Mouse (Mus musculus): Measurements from ENCODE around the gene Lingo3. TPM values are rescaled to one million over a fixed set of nuclear protein-coding genes. Genes with fewer than 3 reads are reported as not detected.

Lingo3 gene
- polyA plus RNA-seq, 1 experiment from 2014 or later, result not detected

MicroRNA genes within 50 kb of the gene (microRNA counts, 519-probe panel; counts per million panel counts)
- 60.7 counts per million for microRNA mmu-miR-1982

Small RNAs within 50 kb of the gene (microRNA-seq; reads per million reads assigned to microRNA genes)
- gene Mir1982, result 2.2 reads per million

Other genes with a start within 250 kb of the Lingo3 start
- gene Scamp4, start 241.2 kb downstream of the Lingo3 start, polyA plus RNA-seq (2015; fragmentation: Nextera tagmentation; extraction: Ambion mirVana), result 35.3 and 38.3 TPM in 2 replicates
- gene Adat3, start 241.2 kb downstream of the Lingo3 start, polyA plus RNA-seq (2015; fragmentation: Nextera tagmentation; extraction: Ambion mirVana), result 3.2 and 3.7 TPM in 2 replicates
- gene Gm49322, start 238.0 kb downstream of the Lingo3 start, polyA plus RNA-seq (2015; fragmentation: Nextera tagmentation; extraction: Ambion mirVana), result 1.2 and 1.5 TPM in 2 replicates
- 5.0 and 9.8 TPM in 2 replicates for gene Csnk1g2, start 221.2 kb downstream of the Lingo3 start, polyA plus RNA-seq (2015; fragmentation: Nextera tagmentation; extraction: Ambion mirVana)
- 2.8 and 5.1 TPM in 2 replicates for gene Btbd2, start 187.0 kb downstream of the Lingo3 start, polyA plus RNA-seq (2015; fragmentation: Nextera tagmentation; extraction: Ambion mirVana)
- gene Mknk2, start 165.9 kb downstream of the Lingo3 start, polyA plus RNA-seq (2015; fragmentation: Nextera tagmentation; extraction: Ambion mirVana), result 41.5 and 54.4 TPM in 2 replicates
- 26.1 and 27.4 TPM in 2 replicates for gene Mob3a, start 142.1 kb downstream of the Lingo3 start, polyA plus RNA-seq (2015; fragmentation: Nextera tagmentation; extraction: Ambion mirVana)
- gene Izumo4, start 141.9 kb downstream of the Lingo3 start, polyA plus RNA-seq (2015; fragmentation: Nextera tagmentation; extraction: Ambion mirVana), result 9.3 and 10.4 TPM in 2 replicates
- 20.9 and 21.2 TPM in 2 replicates for gene Ap3d1, start 101.8 kb downstream of the Lingo3 start, polyA plus RNA-seq (2015; fragmentation: Nextera tagmentation; extraction: Ambion mirVana)
- 6.0 and 7.5 TPM in 2 replicates for gene Dot1l, start 88.8 kb downstream of the Lingo3 start, polyA plus RNA-seq (2015; fragmentation: Nextera tagmentation; extraction: Ambion mirVana)
- gene Sf3a2, start 45.8 kb downstream of the Lingo3 start, polyA plus RNA-seq (2015; fragmentation: Nextera tagmentation; extraction: Ambion mirVana), result 23.4 and 30.1 TPM in 2 replicates
- gene Plekhj1, start 45.4 kb downstream of the Lingo3 start, polyA plus RNA-seq (2015; fragmentation: Nextera tagmentation; extraction: Ambion mirVana), result 61.4 and 64.7 TPM in 2 replicates
- gene Amh, start 38.8 kb downstream of the Lingo3 start, polyA plus RNA-seq (2015; fragmentation: Nextera tagmentation; extraction: Ambion mirVana), result 0.08 TPM in 1 of 2 replicates, not detected in the other
- gene Jsrp1, start 30.5 kb downstream of the Lingo3 start, polyA plus RNA-seq (2015; fragmentation: Nextera tagmentation; extraction: Ambion mirVana), result 0.54 and 1.2 TPM in 2 replicates
- 1,363 and 1,382 TPM in 2 replicates for gene Oaz1, start 17.4 kb downstream of the Lingo3 start, polyA plus RNA-seq (2015; fragmentation: Nextera tagmentation; extraction: Ambion mirVana)
- 92.5 and 108 TPM in 2 replicates for gene Lsm7, start 11.2 kb upstream of the Lingo3 start, polyA plus RNA-seq (2015; fragmentation: Nextera tagmentation; extraction: Ambion mirVana)
- gene Sppl2b, start 11.2 kb upstream of the Lingo3 start, polyA plus RNA-seq (2015; fragmentation: Nextera tagmentation; extraction: Ambion mirVana), result 60.4 and 65.3 TPM in 2 replicates
- 0.04 TPM in 1 of 2 replicates, not detected in the other for gene Tmprss9, start 27.8 kb upstream of the Lingo3 start, polyA plus RNA-seq (2015; fragmentation: Nextera tagmentation; extraction: Ambion mirVana)
- gene Timm13, start 56.9 kb upstream of the Lingo3 start, polyA plus RNA-seq (2015; fragmentation: Nextera tagmentation; extraction: Ambion mirVana), result 151 and 160 TPM in 2 replicates
- 10.3 TPM in 2 replicates for gene Lmnb2, start 74.2 kb upstream of the Lingo3 start, polyA plus RNA-seq (2015; fragmentation: Nextera tagmentation; extraction: Ambion mirVana)
- 4.0 and 5.0 TPM in 2 replicates for gene Gadd45b, start 86.0 kb upstream of the Lingo3 start, polyA plus RNA-seq (2015; fragmentation: Nextera tagmentation; extraction: Ambion mirVana)
- 0.36 and 0.44 TPM in 2 replicates for gene Gng7, start 170.9 kb upstream of the Lingo3 start, polyA plus RNA-seq (2015; fragmentation: Nextera tagmentation; extraction: Ambion mirVana)
- not detected in 2 replicates for gene Diras1, start 181.6 kb upstream of the Lingo3 start, polyA plus RNA-seq (2015; fragmentation: Nextera tagmentation; extraction: Ambion mirVana)
- gene Slc39a3, start 193.4 kb upstream of the Lingo3 start, polyA plus RNA-seq (2015; fragmentation: Nextera tagmentation; extraction: Ambion mirVana), result 5.5 TPM in 2 replicates
- 55.3 and 57.3 TPM in 2 replicates for gene Sgta, start 216.1 kb upstream of the Lingo3 start, polyA plus RNA-seq (2015; fragmentation: Nextera tagmentation; extraction: Ambion mirVana)
- 15.5 and 16.6 TPM in 2 replicates for gene Thop1, start 226.0 kb upstream of the Lingo3 start, polyA plus RNA-seq (2015; fragmentation: Nextera tagmentation; extraction: Ambion mirVana)

Measured in liver, embryonic 16.5 days (tissue).